Mouse (Mus musculus): ENCODE results near the gene Net1. TPM values are rescaled to one million over a fixed set of nuclear protein-coding genes. Genes with fewer than 3 reads are reported as not detected.

Net1 gene
- polyA plus RNA-seq (2016; fragmentation: Nextera tagmentation; extraction: Ambion mirVana) = 31.4 and 32.9 TPM in 2 replicates

DNA sequence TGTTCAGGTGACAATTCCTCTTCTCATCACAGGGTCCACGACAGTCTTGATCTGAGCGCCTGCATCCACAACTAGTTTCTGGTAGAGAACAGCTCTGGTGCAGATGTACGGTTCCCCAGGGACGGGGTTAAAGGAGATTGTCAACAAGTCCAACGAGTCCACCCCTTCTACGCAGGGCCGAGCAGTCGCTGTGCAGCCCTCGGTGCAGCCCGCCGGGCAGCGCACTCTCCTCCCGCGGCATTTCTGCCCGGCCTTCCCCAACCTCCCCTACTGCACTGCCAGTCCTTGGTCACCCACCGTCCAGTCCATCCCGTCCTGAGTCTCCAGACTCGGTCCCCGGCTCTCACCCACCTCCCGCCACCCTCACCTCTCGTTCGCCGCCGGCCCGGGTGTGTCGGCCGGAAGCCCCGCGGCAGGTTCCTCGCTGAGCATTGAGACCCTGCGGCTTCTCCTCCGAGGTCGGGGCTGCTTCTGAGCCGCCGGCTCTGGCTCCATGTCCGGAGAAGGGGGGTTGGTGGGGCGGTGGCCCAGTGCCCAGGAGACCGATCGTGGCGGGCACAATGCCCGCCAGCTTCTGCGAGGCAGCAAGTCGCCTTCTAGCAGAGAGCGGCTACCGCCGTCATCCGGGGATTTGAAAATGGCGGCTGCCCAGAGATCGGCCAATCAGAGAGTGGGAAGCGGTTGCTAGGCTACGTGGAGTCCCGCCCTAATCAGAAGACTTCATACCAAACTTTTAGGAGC lies at the start of gene Net1, which contains the start of gene Tubal3:
TSS of gene Net1 (minus strand) at position 650 of the 741 bp plus-strand sequence.
TSS of gene Tubal3 (plus strand) at position 704 of the 741 bp plus-strand sequence.
- peaks cover 5% of the 10 kb centered on the region; the same call in 1 of the 2 replicates for H3K36me3 ChIP-seq
- under 1% methylated on average over 52 of the region's 52 CpGs for WGBS
- peak within 1 kb of the TSS; percentile 31; the same call in 1 of the 2 replicates for H3K27ac ChIP-seq (replicated peaks)
- H3K4me3 ChIP-seq = peak within 1 kb of the TSS; percentile 93
- ATAC-seq (ENCODE audit: low FRiP score, low read depth) = peak; percentile 99
- no peaks in the 10 kb centered on the region for H3K27me3 ChIP-seq
- H3K9ac ChIP-seq (replicated peaks) = peak within 1 kb of the TSS; percentile 76
- H3K4me2 ChIP-seq (replicated peaks) = peak within 1 kb of the TSS; percentile 70
- peaks cover 10% of the 10 kb centered on the region for H3K4me1 ChIP-seq
- 0 out of 2 replicates have a peak, but pooled peaks cover 3% of the 10 kb centered on the region for H3K9me3 ChIP-seq

GRCm38 (mm10) chr13:3951198-3951914 lies 33.3 kb upstream of the Net1 start:
- Histone ChIP-seq H3K4me1 (no peaks in the 10 kb centered on the region), H3K36me3 (no peaks in the 10 kb centered on the region), H3K27ac (replicated peaks) (no peak overlapping the region), H3K9ac (replicated peaks) (no peak overlapping the region), H3K9me3 (no peaks in the 10 kb centered on the region), H3K4me2 (replicated peaks) (no peak overlapping the region), H3K4me3 (no peak overlapping the region), H3K27me3 (no peaks in the 10 kb centered on the region)
- WGBS = 85% methylated on average over 6 of the region's 6 CpGs
- ATAC-seq (ENCODE audit: low FRiP score, low read depth) = no peak

DNA sequence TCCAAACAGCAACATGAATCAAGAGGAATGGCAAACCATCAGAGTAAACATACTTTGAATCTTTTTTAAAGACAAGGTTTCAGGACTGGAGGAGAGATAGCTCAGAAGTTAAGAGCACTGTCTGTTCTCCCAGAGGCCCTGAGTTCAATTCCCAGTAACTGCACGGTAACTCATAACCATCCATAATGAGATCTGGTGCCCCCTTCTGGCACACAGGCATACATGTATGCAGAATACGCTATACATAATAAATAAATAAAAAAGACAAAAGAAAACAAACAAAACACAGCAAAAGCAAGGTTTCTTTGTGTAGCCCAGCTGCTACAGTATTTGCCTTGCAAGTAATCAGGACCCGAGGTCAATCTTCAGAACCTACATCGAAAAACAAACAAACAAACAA lies 31.5 kb upstream of the Net1 start:
- Histone ChIP-seq H3K4me3 (no peak overlapping the region), H3K9me3 (no peaks in the 10 kb centered on the region), H3K9ac (replicated peaks) (no peak overlapping the region), H3K4me1 (no peaks in the 10 kb centered on the region), H3K27ac (replicated peaks) (no peak overlapping the region), H3K36me3 (no peaks in the 10 kb centered on the region), H3K4me2 (replicated peaks) (no peak overlapping the region), H3K27me3 (no peaks in the 10 kb centered on the region)
- ATAC-seq (ENCODE audit: low FRiP score, low read depth) = no peak
- WGBS = 89% methylated on average over 4 of the region's 4 CpGs

DNA sequence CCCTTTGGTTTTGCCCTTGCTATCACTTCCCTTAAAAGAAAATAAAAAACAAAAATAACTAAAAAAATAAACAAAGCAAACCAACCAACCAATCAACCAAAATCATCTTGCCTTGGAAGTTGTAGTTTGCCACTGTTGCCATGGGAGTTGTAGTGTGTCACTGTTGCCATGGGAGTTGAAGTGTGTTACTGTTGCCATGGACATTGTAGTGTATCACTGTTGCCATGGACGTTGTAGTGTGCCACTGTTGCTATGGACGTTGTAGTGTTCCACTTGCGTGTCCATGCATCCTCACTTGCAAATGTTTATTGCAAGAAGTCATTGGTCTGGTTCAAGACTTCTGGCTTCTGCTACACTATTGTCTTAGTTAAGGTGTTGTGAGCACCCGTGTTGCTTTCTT lies 29.2 kb upstream of the Net1 start:
- Histone ChIP-seq H3K4me1 (no peaks in the 10 kb centered on the region), H3K36me3 (no peaks in the 10 kb centered on the region), H3K4me2 (replicated peaks) (no peak overlapping the region), H3K4me3 (no peak overlapping the region), H3K27me3 (no peaks in the 10 kb centered on the region), H3K27ac (replicated peaks) (no peak overlapping the region), H3K9ac (replicated peaks) (no peak overlapping the region), H3K9me3 (no peaks in the 10 kb centered on the region)
- no peak for ATAC-seq (ENCODE audit: low FRiP score, low read depth)
- WGBS = 87% methylated on average over 4 of the region's 4 CpGs

DNA sequence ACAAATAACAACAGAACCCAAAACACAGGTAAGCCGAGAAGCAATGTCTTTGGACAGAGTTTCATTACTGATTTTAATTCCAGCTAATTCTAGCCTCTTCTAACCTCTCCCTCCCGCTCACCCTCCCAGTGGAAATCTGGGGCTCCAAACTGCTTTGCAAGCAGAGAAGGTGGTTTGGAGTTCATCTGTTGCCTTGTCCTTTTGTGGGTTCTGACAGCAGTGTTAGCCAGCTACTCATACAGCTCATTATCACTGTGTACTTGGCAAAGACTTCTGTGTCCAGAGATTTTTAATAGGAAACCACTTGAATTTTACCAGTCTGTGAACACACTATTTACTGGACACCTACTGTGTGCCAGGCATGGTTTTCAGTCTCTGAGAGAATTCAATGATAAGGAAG lies 27.2 kb upstream of the Net1 start, which contains the start of gene Ucn3:
TSS of gene Ucn3 (minus strand) at position 101 of the 400 bp plus-strand sequence.
- Histone ChIP-seq H3K9ac (replicated peaks) (no peak within 1 kb of the TSS), H3K27ac (replicated peaks) (no peak within 1 kb of the TSS), H3K4me1 (no peaks in the 10 kb centered on the region), H3K4me2 (replicated peaks) (no peak within 1 kb of the TSS), H3K4me3 (no peak within 1 kb of the TSS), H3K36me3 (no peaks in the 10 kb centered on the region), H3K9me3 (no peaks in the 10 kb centered on the region), H3K27me3 (no peaks in the 10 kb centered on the region)
- no peak for ATAC-seq (ENCODE audit: low FRiP score, low read depth)
- WGBS = 74% methylated on average over 2 of the region's 2 CpGs

DNA sequence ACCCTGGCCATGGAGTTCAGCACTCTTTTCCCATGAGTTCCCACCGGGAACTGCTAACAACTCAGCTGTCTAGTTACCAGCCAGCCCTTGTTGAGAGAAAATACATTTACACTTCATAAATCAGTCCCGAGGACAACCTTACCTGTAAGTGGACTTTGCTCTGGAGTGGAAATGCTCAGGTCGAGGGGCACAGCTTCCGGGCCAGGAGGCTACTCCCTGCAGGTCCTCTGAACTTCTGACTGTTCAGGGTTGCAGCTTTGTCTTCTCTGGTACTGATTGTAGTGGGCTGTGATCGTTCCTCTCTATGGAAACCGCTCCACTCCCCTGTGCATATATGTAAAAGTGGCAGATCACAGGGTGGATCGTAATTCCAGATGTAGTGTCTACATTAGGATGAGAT lies 26.7 kb upstream of the Net1 start:
- Histone ChIP-seq H3K36me3 (no peaks in the 10 kb centered on the region), H3K4me1 (no peaks in the 10 kb centered on the region), H3K27ac (replicated peaks) (no peak overlapping the region), H3K27me3 (no peaks in the 10 kb centered on the region), H3K4me3 (no peak overlapping the region), H3K4me2 (replicated peaks) (no peak overlapping the region), H3K9me3 (no peaks in the 10 kb centered on the region), H3K9ac (replicated peaks) (no peak overlapping the region)
- 80% methylated on average over 7 of the region's 7 CpGs for WGBS
- ATAC-seq (ENCODE audit: low FRiP score, low read depth) = no peak

- Histone ChIP-seq H3K9ac (replicated peaks) (no peak overlapping the region), H3K36me3 (no peaks in the 10 kb centered on the region), H3K4me2 (replicated peaks) (no peak overlapping the region), H3K27ac (replicated peaks) (no peak overlapping the region), H3K4me1 (no peaks in the 10 kb centered on the region), H3K27me3 (no peaks in the 10 kb centered on the region), H3K9me3 (no peaks in the 10 kb centered on the region), H3K4me3 (no peak overlapping the region)
- WGBS = 91% methylated on average over 6 of the region's 6 CpGs
- ATAC-seq (ENCODE audit: low FRiP score, low read depth) = no peak
Measured at GRCm38 (mm10) chr13:3926046-3926445, 8.0 kb upstream of the Net1 start.

DNA sequence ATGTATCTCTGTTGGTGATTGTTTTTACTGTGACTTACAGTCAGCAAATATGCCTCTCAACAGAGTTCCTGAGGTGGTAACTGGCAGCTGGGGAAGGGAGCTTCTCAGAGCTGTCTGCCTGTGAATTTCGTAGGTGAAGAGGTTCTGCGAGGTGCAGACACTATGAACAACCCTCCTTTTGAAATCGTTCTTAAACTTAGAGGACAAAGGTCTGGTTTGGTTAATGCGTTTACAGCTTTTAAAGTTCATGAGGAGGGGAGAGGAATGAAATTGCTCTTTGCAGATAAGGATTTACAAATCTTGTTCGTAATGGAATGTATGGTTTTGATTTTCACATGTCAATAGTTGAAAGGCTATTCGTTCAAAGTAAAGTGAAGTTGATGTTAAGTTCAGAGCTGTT lies 7.6 kb upstream of the Net1 start:
- ATAC-seq (ENCODE audit: low FRiP score, low read depth) = no peak
- Histone ChIP-seq H3K4me3 (no peak overlapping the region), H3K9me3 (no peaks in the 10 kb centered on the region), H3K27me3 (no peaks in the 10 kb centered on the region), H3K9ac (replicated peaks) (no peak overlapping the region), H3K36me3 (no peaks in the 10 kb centered on the region), H3K4me2 (replicated peaks) (no peak overlapping the region), H3K27ac (replicated peaks) (no peak overlapping the region), H3K4me1 (no peaks in the 10 kb centered on the region)
- WGBS = 90% methylated on average over 6 of the region's 6 CpGs

- H3K4me2 ChIP-seq (replicated peaks) = no peak overlapping the region
- no peak for ATAC-seq (ENCODE audit: low FRiP score, low read depth)
- no peak overlapping the region for H3K27ac ChIP-seq (replicated peaks)
- H3K4me3 ChIP-seq = no peak overlapping the region
- no peaks in the 10 kb centered on the region for H3K9me3 ChIP-seq
- no peaks in the 10 kb centered on the region for H3K36me3 ChIP-seq
- no peaks in the 10 kb centered on the region for H3K27me3 ChIP-seq
- WGBS = 89% methylated on average over 5 of the region's 5 CpGs
- H3K9ac ChIP-seq (replicated peaks) = no peak overlapping the region
- no peaks in the 10 kb centered on the region for H3K4me1 ChIP-seq
Measured at GRCm38 (mm10) chr13:3924483-3924882, 6.5 kb upstream of the Net1 start.

DNA sequence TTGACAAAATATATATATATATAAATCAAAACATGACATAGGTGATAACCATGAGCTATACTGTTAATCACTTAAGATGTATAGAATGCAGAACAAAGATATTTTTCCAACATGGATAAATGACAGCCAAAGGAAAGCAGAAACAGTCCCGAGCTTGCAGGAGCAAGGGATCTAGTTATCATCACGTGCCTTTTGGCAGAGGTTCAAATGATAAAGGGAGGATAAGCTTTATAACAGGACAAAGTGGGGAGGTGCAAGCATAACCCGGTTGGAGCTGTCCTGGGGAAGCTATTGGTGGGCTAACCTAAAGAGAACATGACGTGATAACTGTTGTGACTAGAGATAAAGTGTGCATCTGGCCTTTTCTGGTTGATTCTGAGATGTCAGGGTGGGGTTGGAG lies 4.5 kb downstream of the Net1 start:
- H3K27me3 ChIP-seq = no peaks in the 10 kb centered on the region
- no peak overlapping the region for H3K4me3 ChIP-seq
- no peak for ATAC-seq (ENCODE audit: low FRiP score, low read depth)
- H3K4me1 ChIP-seq = peaks cover 10% of the 10 kb centered on the region
- no peak overlapping the region for H3K4me2 ChIP-seq (replicated peaks)
- 0 out of 2 replicates have a peak, but pooled peaks cover 3% of the 10 kb centered on the region for H3K9me3 ChIP-seq
- H3K27ac ChIP-seq (replicated peaks) = no peak overlapping the region
- H3K36me3 ChIP-seq = peaks cover 14% of the 10 kb centered on the region
- H3K9ac ChIP-seq (replicated peaks) = no peak overlapping the region
- WGBS = 86% methylated on average over 4 of the region's 4 CpGs

DNA sequence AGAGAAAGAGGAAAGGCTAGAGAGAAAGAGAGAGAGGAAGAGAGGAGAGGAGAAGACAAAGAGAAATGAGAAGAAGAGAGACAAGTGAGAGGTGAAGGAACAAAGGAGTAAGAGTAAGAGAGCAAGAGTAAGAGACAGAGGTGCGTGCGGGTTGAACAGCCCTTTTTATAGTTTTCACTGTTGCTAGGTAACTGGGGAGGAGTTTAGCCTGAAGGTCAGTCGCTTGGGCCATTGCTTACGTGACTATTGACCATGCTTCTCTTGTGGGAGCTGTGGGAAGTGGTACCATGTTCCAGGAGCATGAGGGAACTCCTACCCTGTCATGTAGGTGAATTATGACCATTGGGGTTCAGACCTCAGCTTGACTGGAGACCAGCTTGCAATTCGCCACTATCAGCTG lies 7.7 kb downstream of the Net1 start:
- WGBS = 84% methylated on average over 5 of the region's 5 CpGs
- no peak for ATAC-seq (ENCODE audit: low FRiP score, low read depth)
- Histone ChIP-seq H3K9ac (replicated peaks) (no peak overlapping the region), H3K36me3 (peaks cover 19% of the 10 kb centered on the region), H3K27ac (replicated peaks) (no peak overlapping the region), H3K9me3 (0 out of 2 replicates have a peak, but pooled peaks cover under 1% of the 10 kb centered on the region), H3K4me3 (no peak overlapping the region), H3K27me3 (no peaks in the 10 kb centered on the region), H3K4me1 (no peaks in the 10 kb centered on the region), H3K4me2 (replicated peaks) (no peak overlapping the region)

DNA sequence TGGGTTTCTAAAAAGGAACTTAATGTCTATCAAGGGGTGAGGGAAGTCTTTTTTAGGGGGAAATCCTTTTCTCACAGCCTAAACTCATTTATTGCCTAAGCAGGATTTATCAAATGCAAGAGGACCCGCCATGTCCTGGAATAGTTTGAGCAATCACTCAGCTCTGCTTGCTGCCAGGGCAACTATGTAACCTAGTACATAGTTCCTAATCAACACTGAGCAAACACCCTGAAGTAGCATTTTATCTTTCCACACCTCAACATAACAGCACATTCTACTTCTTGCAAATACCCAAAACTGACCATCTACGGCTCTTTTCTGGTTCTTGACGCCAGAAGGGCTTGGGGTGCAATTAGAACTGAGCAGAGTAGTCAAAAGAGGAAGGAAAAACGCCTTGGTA lies 9.8 kb downstream of the Net1 start:
- 90% methylated on average over 4 of the region's 4 CpGs for WGBS
- H3K36me3 ChIP-seq = peaks cover 19% of the 10 kb centered on the region
- H3K9me3 ChIP-seq = no peaks in the 10 kb centered on the region
- H3K9ac ChIP-seq (replicated peaks) = no peak overlapping the region
- no peak overlapping the region for H3K4me2 ChIP-seq (replicated peaks)
- no peaks in the 10 kb centered on the region for H3K27me3 ChIP-seq
- H3K4me3 ChIP-seq = no peak overlapping the region
- H3K27ac ChIP-seq (replicated peaks) = no peak overlapping the region
- no peaks in the 10 kb centered on the region for H3K4me1 ChIP-seq
- no peak for ATAC-seq (ENCODE audit: low FRiP score, low read depth)
